Comparison of ENCODE assay signal across 35 mouse cellular contexts in the genomic region with DNA sequence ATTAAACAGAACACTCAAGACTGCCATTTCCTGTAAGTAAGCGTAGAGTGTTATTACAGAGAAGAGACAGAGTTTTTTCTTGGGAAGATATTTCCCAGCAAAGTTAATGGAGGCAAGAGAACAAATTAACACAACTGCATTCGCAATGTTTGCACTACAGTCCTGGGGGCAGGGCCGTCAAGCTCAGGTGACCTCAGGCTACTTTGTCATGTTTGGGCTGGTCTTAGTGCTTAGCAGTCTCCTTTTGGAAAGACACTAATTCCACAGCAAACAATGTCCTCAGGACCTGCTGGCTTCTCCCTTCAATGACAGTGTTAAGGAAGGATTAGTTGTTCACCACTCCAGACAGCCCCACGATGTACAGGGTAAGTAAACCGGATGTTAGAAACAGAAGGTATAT. TPM values are rescaled to one million over a fixed set of nuclear protein-coding genes. Genes with fewer than 3 reads are reported as not detected.
DNase-seq lines count a peak whose midpoint lies in the region; ATAC-seq and TF ChIP-seq lines count a peak whose summit lies in the region.
"Had no signal": no experiment of that assay in that cellular context is flagged by ENCODE, and none has a peak within 500 bp of the region (broad histone marks: within the 10 kb centered on the region; RNA-seq: fewer than 3 reads in every experiment).

No protein-coding gene starts in this region.

- H3K4me1 ChIP-seq in liver, adult 2 months (ENCODE audit: control insufficient read depth, insufficient read depth, low read length): peaks cover 2% of the 10 kb centered on the region; the same call in 1 of the 2 replicates
- H3K4me1 ChIP-seq in liver, embryonic 11.5 days (replicated peaks; ENCODE audit: control insufficient read depth, insufficient read depth, low read length): no peaks in the 10 kb centered on the region
- H3K4me1 ChIP-seq in embryonic facial prominence, embryonic 14.5 days (ENCODE audit: control insufficient read depth, insufficient read depth, low read length): no peaks in the 10 kb centered on the region
- no peaks in the 10 kb centered on the region for H3K4me1 ChIP-seq in liver, embryonic 16.5 days (ENCODE audit: control insufficient read depth, low read depth, low read length)
- H3K4me1 ChIP-seq in stomach, postnatal 0 days (replicated peaks; ENCODE audit: control insufficient read depth, insufficient read depth): no peaks in the 10 kb centered on the region
- H3K4me1 ChIP-seq: embryonic facial prominence, embryonic 15.5 days; forebrain, embryonic 12.5 days; hindbrain, embryonic 13.5 days; kidney, embryonic 15.5 days; limb, embryonic 12.5 days; neural tube, embryonic 12.5 days had no signal

- H3K4me2 ChIP-seq in liver, embryonic 11.5 days: no peak overlapping the region
- no peak overlapping the region for H3K4me2 ChIP-seq in embryonic facial prominence, embryonic 14.5 days (ENCODE audit: low read depth, low read length)
- no peak overlapping the region for H3K4me2 ChIP-seq in liver, embryonic 16.5 days (ENCODE audit: low read depth, low read length)
- no peak overlapping the region for H3K4me2 ChIP-seq in stomach, postnatal 0 days (replicated peaks; ENCODE audit: low read depth)
- H3K4me2 ChIP-seq: embryonic facial prominence, embryonic 15.5 days; forebrain, embryonic 12.5 days; heart, embryonic 11.5 days; hindbrain, embryonic 13.5 days; kidney, embryonic 15.5 days; limb, embryonic 12.5 days; neural tube, embryonic 12.5 days had no signal

- H3K27me3 ChIP-seq in liver, adult 2 months (ENCODE audit: control insufficient read depth, insufficient read depth, low read length): no peaks in the 10 kb centered on the region
- H3K27me3 ChIP-seq in liver, embryonic 11.5 days (replicated peaks; ENCODE audit: control insufficient read depth, insufficient read depth, low read length): no peaks in the 10 kb centered on the region
- H3K27me3 ChIP-seq in embryonic facial prominence, embryonic 14.5 days (replicated peaks; ENCODE audit: control insufficient read depth, insufficient read depth, low read length): no peaks in the 10 kb centered on the region
- no peaks in the 10 kb centered on the region for H3K27me3 ChIP-seq in liver, embryonic 16.5 days (ENCODE audit: control insufficient read depth, insufficient read depth, low read depth, low read length)
- H3K27me3 ChIP-seq in stomach, postnatal 0 days (ENCODE audit: control insufficient read depth, insufficient read depth, low read length): no peaks in the 10 kb centered on the region
- H3K27me3 ChIP-seq: CH12.LX; embryonic facial prominence, embryonic 15.5 days; forebrain, embryonic 12.5 days; hindbrain, embryonic 13.5 days; kidney, embryonic 15.5 days; limb, embryonic 12.5 days; neural tube, embryonic 12.5 days had no signal

- ATAC-seq in liver, embryonic 11.5 days (replicated peaks; ENCODE audit: low FRiP score): no peak
- no peak for ATAC-seq in embryonic facial prominence, embryonic 14.5 days (ENCODE audit: low read depth)
- ATAC-seq in liver, embryonic 16.5 days (ENCODE audit: low read depth): peak; percentile 55
- no peak for ATAC-seq in stomach, postnatal 0 days (ENCODE audit: low FRiP score, low TSS enrichment)
- ATAC-seq: activated CD4-positive, CD25-positive, alpha-beta regulatory T cell, adult 4 months; forebrain, postnatal 0 days; midbrain, embryonic 16.5 days had no signal

- peak; percentile 13 for DNase-seq in liver, adult 2 months (ENCODE audit: extremely low read depth, low read depth, low spot score)
- DNase-seq in liver, embryonic 11.5 days (ENCODE audit: low spot score): no peak
- peak; percentile 1 for DNase-seq in embryonic facial prominence, embryonic 14.5 days (ENCODE audit: low spot score)
- DNase-seq in stomach, postnatal 0 days (ENCODE audit: low spot score): peak; percentile 18
- DNase-seq in cerebellum, adult 9-10 months: no peak
- DNase-seq in kidney, adult 18-20 months: no peak
- DNase-seq: adrenal gland, adult 2 months; B cell, adult 2 months; cerebellum, adult 8-10 months; cerebellum, postnatal 36 days; embryo, embryonic 11 days; forebrain, postnatal 0 days; gastrocnemius, postnatal 14 days; heart, adult 18-20 months; heart, postnatal 4 days; kidney, adult 11 months; kidney, postnatal 36 days; right cerebral cortex, adult 18-20 months; spleen, adult 18-20 months; thymus, postnatal 14 days had no signal

- no peaks in the 10 kb centered on the region for H3K9me3 ChIP-seq in liver, embryonic 11.5 days (ENCODE audit: control insufficient read depth, low read length)
- H3K9me3 ChIP-seq in embryonic facial prominence, embryonic 14.5 days (ENCODE audit: control insufficient read depth, low read length): no peaks in the 10 kb centered on the region
- no peaks in the 10 kb centered on the region for H3K9me3 ChIP-seq in liver, embryonic 16.5 days (replicated peaks; ENCODE audit: control insufficient read depth, low read length)
- no peaks in the 10 kb centered on the region for H3K9me3 ChIP-seq in stomach, postnatal 0 days (ENCODE audit: control insufficient read depth, low read length)
- H3K9me3 ChIP-seq: embryonic facial prominence, embryonic 15.5 days; forebrain, embryonic 12.5 days; hindbrain, embryonic 13.5 days; kidney, embryonic 15.5 days; limb, embryonic 12.5 days; neural tube, embryonic 12.5 days had no signal

- TF ChIP-seq POLR2A in liver, adult 2 months (IDR thresholded peaks at IDR 0.05; ENCODE audit: extremely low read depth, insufficient read depth, low read length): no peak

- H3K36me3 ChIP-seq in liver, adult 2 months (ENCODE audit: control insufficient read depth, insufficient read depth, low read length): peaks cover 4% of the 10 kb centered on the region; the same call in 1 of the 2 replicates
- no peaks in the 10 kb centered on the region for H3K36me3 ChIP-seq in liver, embryonic 11.5 days (ENCODE audit: control insufficient read depth, insufficient read depth, low read length)
- H3K36me3 ChIP-seq in embryonic facial prominence, embryonic 14.5 days (ENCODE audit: control insufficient read depth, insufficient read depth, low read length): peaks cover 18% of the 10 kb centered on the region
- H3K36me3 ChIP-seq in liver, embryonic 16.5 days (ENCODE audit: control insufficient read depth, insufficient read depth): no peaks in the 10 kb centered on the region
- peaks cover 2% of the 10 kb centered on the region; the same call in 1 of the 2 replicates for H3K36me3 ChIP-seq in stomach, postnatal 0 days (ENCODE audit: control insufficient read depth, insufficient read depth, low read length)
- H3K36me3 ChIP-seq: forebrain, embryonic 12.5 days had no signal

- H3K27ac ChIP-seq in liver, adult 2 months (replicated peaks; ENCODE audit: insufficient read depth, low read depth, low read length): no peak overlapping the region
- H3K27ac ChIP-seq in liver, embryonic 11.5 days (ENCODE audit: low read depth, low read length): no peak overlapping the region
- H3K27ac ChIP-seq in embryonic facial prominence, embryonic 14.5 days (replicated peaks; ENCODE audit: low read depth, low read length): no peak overlapping the region
- H3K27ac ChIP-seq in liver, embryonic 16.5 days (ENCODE audit: low read length): no peak overlapping the region; the same call in 1 of the 2 replicates
- no peak overlapping the region for H3K27ac ChIP-seq in stomach, postnatal 0 days (replicated peaks)
- H3K27ac ChIP-seq: embryonic facial prominence, embryonic 15.5 days; forebrain, embryonic 12.5 days; hindbrain, embryonic 13.5 days; kidney, embryonic 15.5 days; layer of hippocampus, adult 2 months; left cerebral cortex, adult 2 months; limb, embryonic 12.5 days; liver, embryonic 14.5 days; neural tube, embryonic 12.5 days had no signal

- H3K79me2 ChIP-seq in liver, adult 2 months (ENCODE audit: control insufficient read depth, insufficient read depth, low read length): no peaks in the 10 kb centered on the region

- 53% methylated on average over 5 of the region's 5 CpGs for WGBS in liver, adult 2 months
- 77% methylated on average over 5 of the region's 5 CpGs for WGBS in liver, embryonic 11.5 days
- WGBS in embryonic facial prominence, embryonic 14.5 days: 78% methylated on average over 5 of the region's 5 CpGs
- WGBS in liver, embryonic 16.5 days (ENCODE audit: insufficient replicate concordance): 72% methylated on average over 5 of the region's 5 CpGs
- WGBS in stomach, postnatal 0 days: 31% methylated on average over 5 of the region's 5 CpGs

- H3K4me3 ChIP-seq in liver, adult 2 months (ENCODE audit: insufficient read depth, low read depth, low read length): no peak overlapping the region
- no peak overlapping the region for H3K4me3 ChIP-seq in liver, embryonic 11.5 days (ENCODE audit: low read depth, low read length)
- H3K4me3 ChIP-seq in embryonic facial prominence, embryonic 14.5 days (ENCODE audit: low read depth, low read length): no peak overlapping the region
- no peak overlapping the region for H3K4me3 ChIP-seq in liver, embryonic 16.5 days (ENCODE audit: low read depth, low read length)
- no peak overlapping the region for H3K4me3 ChIP-seq in stomach, postnatal 0 days (ENCODE audit: low read depth, low read length)
- H3K4me3 ChIP-seq: embryonic facial prominence, embryonic 15.5 days; forebrain, embryonic 12.5 days; hindbrain, embryonic 13.5 days; kidney, embryonic 15.5 days; layer of hippocampus, adult 2 months; left cerebral cortex, adult 2 months; limb, embryonic 12.5 days; myocyte; neural tube, embryonic 12.5 days had no signal

- no peak for TF ChIP-seq CTCF in liver, adult 2 months (IDR thresholded peaks at IDR 0.05; ENCODE audit: low read depth, low read length)
- no peak for TF ChIP-seq CTCF in stomach, postnatal 0 days (IDR thresholded peaks at IDR 0.05; ENCODE audit: low read depth)

- TF ChIP-seq EP300 in stomach, postnatal 0 days (optimal IDR thresholded peaks at IDR 0.05): no peak

- H3K9ac ChIP-seq in liver, adult 2 months (ENCODE audit: low read depth, low read length): no peak overlapping the region
- H3K9ac ChIP-seq in liver, embryonic 11.5 days (ENCODE audit: low read depth, low read length): no peak overlapping the region
- H3K9ac ChIP-seq in embryonic facial prominence, embryonic 14.5 days (ENCODE audit: low read depth, low read length): no peak overlapping the region
- no peak overlapping the region for H3K9ac ChIP-seq in liver, embryonic 16.5 days (ENCODE audit: low read depth, low read length)
- H3K9ac ChIP-seq in stomach, postnatal 0 days (ENCODE audit: low read length): no peak overlapping the region
- H3K9ac ChIP-seq: embryonic facial prominence, embryonic 15.5 days; forebrain, embryonic 12.5 days; forebrain, postnatal 0 days; hindbrain, embryonic 13.5 days; kidney, embryonic 15.5 days; limb, embryonic 12.5 days; liver, embryonic 14.5 days; neural tube, embryonic 12.5 days had no signal

RNA-seq across cellular contexts. Expression of gene Ankrd12, which starts 35.9 kb away (rescaled TPM):
- 8.2 and 10.3 TPM in 2 replicates for total RNA-seq in liver, adult 2 months (2014; rRNA removed)
- polyA plus RNA-seq in liver, adult 2 months (2012; rRNA removed): 0.71 and 0.87 TPM in 2 replicates
- 12.5 and 15.3 TPM in 2 replicates for polyA plus RNA-seq in liver, embryonic 11.5 days (2014; fragmentation: Nextera tagmentation; extraction: Ambion mirVana)
- polyA plus RNA-seq in embryonic facial prominence, embryonic 14.5 days (2014; fragmentation: Nextera tagmentation; extraction: Ambion mirVana): 24.9 and 25.2 TPM in 2 replicates
- 8.0 and 9.1 TPM in 2 replicates for polyA plus RNA-seq in liver, embryonic 16.5 days (2015; fragmentation: Nextera tagmentation; extraction: Ambion mirVana)
- 23.4 and 25.5 TPM in 2 replicates for polyA plus RNA-seq in stomach, postnatal 0 days (2015; fragmentation: Nextera tagmentation; extraction: Ambion mirVana)

Comparison
In these comparisons a context has a peak if more than half of its experiments do, and no peak if none do; other contexts are left out.
1. DNase-seq: peak in liver, adult 2 months (single experiment), embryonic facial prominence, embryonic 14.5 days (single experiment) and stomach, postnatal 0 days (single experiment); none in liver, embryonic 11.5 days (single experiment), cerebellum, adult 9-10 months (single experiment) and kidney, adult 18-20 months (single experiment).